Mouse (Mus musculus) CD4-positive, CD25-positive, alpha-beta regulatory T cell, adult 4 months (primary cell): ENCODE measurements around the gene Ppp1r14a. TPM values are rescaled to one million over a fixed set of nuclear protein-coding genes. Genes with fewer than 3 reads are reported as not detected.

ENCODE experiments used
- ATAC-seq: one replicate; pipeline ENCODE4 v1.8.0; 2017
- polyA plus RNA-seq, 2 experiments: library from polyadenylated mRNA; unstranded; fragments of 100-300 nt; shearing (Covaris generic); gene quantifications; one replicate each; pipeline ENCODE4 v1.2.1; 2017

The Ppp1r14a gene
- polyA plus RNA-seq, 2 experiments from 2014 or later = not detected

- ATAC-seq = no peak
These were observed 46.9 kb downstream of the Ppp1r14a start for GRCm38 (mm10) chr7:29335841-29336671.

- ATAC-seq = no peak
These were observed 47.7 kb downstream of the Ppp1r14a start for GRCm38 (mm10) chr7:29336795-29337319.

DNA sequence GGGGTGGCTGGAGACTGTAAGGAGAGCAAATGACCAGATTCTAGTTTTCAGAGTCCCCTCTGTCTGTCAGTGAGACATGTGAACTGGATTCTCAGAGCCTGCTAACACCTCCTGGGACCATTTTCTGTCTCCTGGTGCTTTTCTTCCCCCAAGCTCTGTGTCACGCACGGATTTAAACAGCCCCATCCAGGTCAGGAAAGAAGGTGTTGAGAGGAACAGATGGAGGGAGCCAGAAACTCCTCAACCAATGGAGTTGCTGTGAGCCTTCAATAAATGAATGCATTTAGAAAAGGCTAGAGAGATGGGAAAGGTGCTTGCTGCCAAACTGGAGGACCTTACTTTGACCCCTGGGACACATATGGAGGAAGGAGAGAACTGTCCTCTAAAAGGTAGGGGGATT is 48.7 kb downstream of the Ppp1r14a start:
- ATAC-seq = no peak

DNA sequence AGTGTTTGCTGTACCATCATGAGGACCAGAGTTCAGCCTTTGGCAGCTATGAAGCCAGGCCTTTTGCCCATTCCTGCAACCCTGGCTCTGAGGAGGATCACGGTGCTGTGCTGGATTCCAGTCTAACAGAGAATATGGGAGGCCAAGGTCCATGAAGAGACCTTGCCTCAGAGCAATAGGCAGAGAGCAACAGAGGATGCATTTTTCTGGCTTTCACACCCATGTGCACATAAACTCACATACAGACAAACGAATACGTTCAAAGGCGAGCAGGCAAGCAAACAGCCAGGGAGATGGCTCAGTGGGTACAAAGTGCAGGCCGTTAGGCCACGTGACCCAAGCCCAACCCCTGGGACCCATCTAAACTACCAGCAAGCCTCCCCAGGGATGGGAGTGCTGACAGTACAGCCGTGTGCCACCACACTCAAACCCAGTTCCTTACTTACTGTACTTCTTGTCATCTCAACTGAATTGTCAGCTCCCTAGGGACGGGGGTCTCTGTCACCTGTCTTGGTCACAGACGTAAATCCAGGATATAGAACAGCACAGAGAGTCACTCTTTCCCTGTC is 49.3 kb downstream of the Ppp1r14a start:
- ATAC-seq = no peak

DNA sequence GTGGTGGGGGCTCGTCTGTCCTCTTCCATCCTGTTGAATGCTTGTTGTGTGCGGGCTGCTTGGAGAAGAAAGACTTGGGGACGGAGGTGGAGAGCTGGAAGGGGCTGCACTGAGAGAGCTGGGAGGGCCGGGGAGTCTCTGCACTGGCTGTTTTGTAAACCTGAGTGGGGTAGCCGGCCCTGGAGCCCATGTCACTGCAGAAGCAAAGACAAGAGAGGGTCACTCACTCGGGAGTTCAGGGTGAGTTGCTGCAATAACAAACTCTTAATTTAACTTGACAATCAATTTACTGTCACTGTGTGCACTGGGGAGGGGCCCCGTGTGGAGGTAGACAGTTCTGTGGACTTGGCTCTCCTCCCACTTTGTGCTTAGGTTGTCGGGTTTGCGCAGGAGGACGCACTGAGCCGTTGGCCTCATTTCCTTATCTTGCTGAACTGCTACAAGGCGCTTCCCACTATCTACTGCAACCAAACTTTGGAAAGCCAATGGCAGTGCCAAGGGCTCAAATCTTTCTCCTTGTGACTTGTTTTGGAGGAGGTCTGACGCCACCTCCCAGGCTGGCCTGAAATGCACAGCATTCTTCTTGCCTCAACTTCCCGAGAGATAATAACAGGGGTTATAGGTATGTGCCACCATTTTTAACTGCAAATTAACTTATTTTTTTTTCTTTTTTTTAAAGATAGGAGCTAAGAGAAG is 50.0 kb downstream of the Ppp1r14a start:
- ATAC-seq = no peak

DNA sequence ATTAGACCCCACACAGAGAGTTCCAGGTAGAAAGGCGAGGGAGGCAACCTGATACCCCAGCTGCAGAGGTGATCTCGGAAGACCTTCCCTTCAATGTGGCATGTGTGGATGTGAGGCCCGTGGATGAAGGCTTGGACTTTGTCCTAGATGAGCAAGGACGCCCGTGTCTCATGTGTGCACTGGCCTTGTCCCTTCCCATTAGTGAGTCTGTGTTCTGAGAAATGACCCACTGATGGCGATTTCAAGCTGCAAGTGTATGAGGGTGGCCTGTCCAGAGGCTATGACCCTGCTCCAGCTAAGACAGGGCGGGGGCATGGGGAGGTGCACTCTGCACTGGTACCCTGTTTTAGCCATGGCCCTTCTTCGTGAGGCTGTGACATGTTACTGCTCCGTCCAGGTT is 51.1 kb downstream of the Ppp1r14a start:
- no peak for ATAC-seq

GRCm38 (mm10) chr7:29340838-29341237 is 51.7 kb downstream of the Ppp1r14a start:
- no peak for ATAC-seq

DNA sequence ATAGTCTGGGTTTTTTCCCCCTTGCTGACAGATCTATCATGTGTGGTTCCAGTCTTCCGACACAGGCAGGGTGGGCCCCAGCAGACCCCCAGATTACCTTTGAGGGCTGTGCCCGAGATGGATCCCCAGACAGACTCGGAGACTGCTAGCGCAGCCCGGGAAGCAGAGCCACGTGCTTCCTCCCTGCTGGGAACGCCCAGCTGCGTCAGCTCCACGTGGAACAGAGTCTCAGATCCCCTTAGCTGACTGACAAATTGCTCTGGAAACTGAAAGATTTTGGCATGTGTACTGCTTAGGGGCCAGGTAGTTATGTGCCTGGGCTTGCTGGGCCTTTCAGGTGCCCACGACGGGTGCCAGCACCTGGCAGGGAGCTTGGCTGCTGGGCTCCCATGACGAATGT is 52.6 kb downstream of the Ppp1r14a start:
- no peak for ATAC-seq

GRCm38 (mm10) chr7:29342489-29343092 is 53.5 kb downstream of the Ppp1r14a start:
- no peak for ATAC-seq

Other genes starting within 250 kb of the Ppp1r14a start
- gene Ryr1, start 164.1 kb upstream of the Ppp1r14a start, polyA plus RNA-seq = under 1 TPM in 1 of 2 experiments, not detected in 1; 0.05 TPM
- gene Rasgrp4, start 154.5 kb upstream of the Ppp1r14a start, polyA plus RNA-seq = 1 to 10 TPM; 1.1 to 3.2 TPM
- gene Fam98c, start 133.1 kb upstream of the Ppp1r14a start, polyA plus RNA-seq = 1 to 10 TPM; 8.3 to 9.4 TPM
- gene Ggn, start 119.1 kb upstream of the Ppp1r14a start, polyA plus RNA-seq = not detected
- gene Spred3, start 118.9 kb upstream of the Ppp1r14a start, polyA plus RNA-seq = under 1 TPM in 1 of 2 experiments, not detected in 1; 0.42 TPM
- 100 to 1,000 TPM; 163 to 175 TPM for gene Psmd8, start 108.6 kb upstream of the Ppp1r14a start, polyA plus RNA-seq
- gene Catsperg1, start 75.3 kb upstream of the Ppp1r14a start, polyA plus RNA-seq = under 1 TPM; 0.44 to 0.56 TPM
- 1 to 10 TPM; 2.5 to 5.3 TPM for gene Kcnk6, start 56.8 kb upstream of the Ppp1r14a start, polyA plus RNA-seq
- 10 to 100 TPM; 58.4 to 71.7 TPM for gene Yif1b, start 51.0 kb upstream of the Ppp1r14a start, polyA plus RNA-seq
- gene 2200002D01Rik, start 40.8 kb upstream of the Ppp1r14a start, polyA plus RNA-seq = 1 to 10 TPM; 1.0 to 1.6 TPM
- gene Spint2, start 7.4 kb upstream of the Ppp1r14a start, polyA plus RNA-seq = 10 to 100 TPM; 71.7 to 73.2 TPM
- not detected for gene Dpf1, start 14.6 kb downstream of the Ppp1r14a start, polyA plus RNA-seq
- 1 to 10 TPM; 4.3 to 5.6 TPM for gene Sipa1l3, start 229.3 kb downstream of the Ppp1r14a start, polyA plus RNA-seq